Mouse (Mus musculus): ENCODE measurements around the gene Bcl2l15.

DNA sequence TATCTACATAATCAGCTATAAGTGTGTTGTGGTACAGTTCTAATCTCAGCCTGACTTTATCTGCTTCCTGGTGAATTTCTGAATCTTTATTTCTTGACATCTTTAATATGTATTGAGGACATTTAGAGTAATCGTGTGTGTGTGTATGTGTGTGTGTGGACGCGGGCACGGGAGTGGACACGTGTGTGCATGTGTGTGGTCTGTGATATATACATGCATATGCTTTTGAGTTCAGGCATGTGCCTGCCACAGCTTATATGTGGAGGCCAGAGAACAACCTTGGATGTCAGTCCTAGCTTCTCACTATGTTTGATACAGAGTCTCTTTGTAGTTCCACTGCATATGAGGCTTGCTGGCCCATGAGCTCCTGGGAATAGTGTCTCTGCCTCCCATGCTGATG is 4.1 kb downstream of the Bcl2l15 start:
- no peak for TF ChIP-seq GATA1 (IDR thresholded peaks at IDR 0.05; ENCODE audit: borderline replicate concordance, low read length)
- no peak for TF ChIP-seq FLI1 (IDR thresholded peaks at IDR 0.05; ENCODE audit: low read length)

Measured in megakaryocyte, embryonic 14.5 days (primary cell).